Mouse (Mus musculus) olfactory bulb, adult 2 months (tissue): ENCODE results near the gene Lck.

Experiments
- CTCF ChIP-seq: fragments of 200-500 bp; IDR thresholded peaks from 2 replicates; pipeline ENCODE4 v1.5.1; 2012; ENCODE audit warnings: low read depth, mild to moderate bottlenecking, low read length, moderate library complexity; ENCODE audit not compliant: insufficient read depth
- POLR2A ChIP-seq: fragments of 200-500 bp; IDR thresholded peaks from 2 replicates; pipeline ENCODE4 v1.6.1; 2012; ENCODE audit warnings: mild to moderate bottlenecking, low read depth, low read length, moderate library complexity; ENCODE audit not compliant: insufficient read depth

GRCm38 (mm10) chr4:129584370-129584769 is 10.9 kb upstream of the Lck start:
- no peak for TF ChIP-seq CTCF
- no peak for TF ChIP-seq POLR2A
